Mouse (Mus musculus) testis, adult 2 months (tissue): Measurements from ENCODE around the gene Ptpre.

ENCODE experiments used
- CTCF ChIP-seq: fragments of 200-500 bp; IDR thresholded peaks from 2 replicates; pipeline ENCODE4 v1.5.1; 2012; ENCODE audit warnings: low read depth, mild to moderate bottlenecking, inconsistent platforms, low read length, moderate library complexity; ENCODE audit not compliant: control insufficient read depth, insufficient read depth, insufficient replicate concordance
- POLR2A ChIP-seq: fragments of 200-500 bp; IDR thresholded peaks from 2 replicates; pipeline ENCODE4 v1.6.1; 2012; ENCODE audit warnings: low read depth, mild to moderate bottlenecking, inconsistent platforms, low read length, moderate library complexity; ENCODE audit not compliant: control insufficient read depth

DNA sequence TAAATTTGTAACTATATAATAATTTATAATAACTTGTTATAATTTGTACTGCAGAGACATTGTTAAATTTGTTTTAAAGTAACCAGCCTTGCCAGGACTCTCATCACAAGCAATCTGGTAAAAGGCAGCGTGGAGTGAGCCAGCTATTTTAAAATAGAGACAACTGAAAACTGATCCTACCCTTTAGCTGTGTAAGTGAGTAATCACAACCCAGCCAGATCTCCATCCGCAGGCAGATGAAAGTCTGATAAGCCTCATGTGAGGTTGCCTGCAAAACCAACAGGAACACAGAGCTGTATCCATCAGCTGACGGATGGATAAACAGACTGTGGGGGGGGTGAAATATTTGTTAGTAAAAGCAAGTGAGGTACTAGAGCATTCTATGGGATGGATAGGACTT, 62.8 kb downstream of the Ptpre start:
- no peak for TF ChIP-seq POLR2A
- no peak for TF ChIP-seq CTCF
